Comparison of ENCODE assay signal across 8 mouse cellular contexts in the genomic region with DNA sequence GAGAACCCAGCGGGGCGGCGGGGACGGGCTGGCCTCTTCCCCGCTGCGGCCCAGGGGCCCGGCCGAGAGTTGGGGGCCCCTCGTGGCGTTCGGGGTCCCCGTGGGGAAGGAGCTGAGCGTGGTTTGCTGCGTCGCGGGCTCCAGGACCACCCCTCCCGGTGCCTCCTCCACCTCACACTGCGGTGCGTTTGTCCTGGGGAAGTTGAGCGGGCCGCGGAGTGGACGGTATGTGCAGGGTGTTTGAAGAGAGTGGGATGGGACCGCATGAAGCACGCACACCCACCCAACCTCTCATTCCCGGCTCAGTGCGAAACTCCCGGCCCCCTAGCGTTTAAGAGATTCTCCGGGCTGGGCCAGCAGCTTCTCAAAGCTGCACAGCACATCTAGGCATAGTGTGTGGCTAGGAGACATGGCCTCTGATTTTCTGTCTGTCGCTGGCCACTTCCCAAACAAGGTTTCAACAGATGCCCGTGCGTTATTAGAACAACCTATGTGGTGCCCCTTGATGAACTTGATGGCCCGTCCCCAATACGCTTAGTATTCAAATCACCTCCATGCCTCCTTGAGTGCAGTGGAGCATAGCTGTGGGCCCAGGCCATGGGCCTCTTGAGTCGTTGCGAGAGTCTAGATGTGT. TPM values are rescaled to one million over a fixed set of nuclear protein-coding genes. Genes with fewer than 3 reads are reported as not detected.
A peak's percentile ranks its signal among the peaks of the same experiment; 100 is the strongest.
DNase-seq lines count a peak whose midpoint lies in the region; ATAC-seq and TF ChIP-seq lines count a peak whose summit lies in the region.

No protein-coding gene starts in this region.

- ATAC-seq in forebrain, postnatal 0 days: peak; percentile 82
- peak; percentile 78 for ATAC-seq in lung, embryonic 14.5 days (ENCODE audit: insufficient read depth)
- ATAC-seq in neutrophil, adult 5-6 weeks (ENCODE audit: extremely low read depth, insufficient number of reproducible peaks, low FRiP score, poor library complexity, severe bottlenecking): 0 out of 2 replicates have a peak, but pooled peaks have one; percentile 5

- peaks cover 28% of the 10 kb centered on the region for H3K27me3 ChIP-seq in E14TG2a.4 (ENCODE audit: insufficient read depth, low read length)
- no peaks in the 10 kb centered on the region for H3K27me3 ChIP-seq in forebrain, postnatal 0 days (ENCODE audit: insufficient read depth, low read length)
- no peaks in the 10 kb centered on the region for H3K27me3 ChIP-seq in lung, embryonic 14.5 days (ENCODE audit: insufficient read depth, low read length)

- 0 out of 2 replicates have a peak, but pooled peaks have one; percentile 16 for TF ChIP-seq CTCF in E14TG2a.4 (conservative IDR thresholded peaks at IDR 0.05; ENCODE audit: low read length)
- TF ChIP-seq CTCF in forebrain, postnatal 0 days (IDR thresholded peaks at IDR 0.05; ENCODE audit: low read depth): peak; percentile 72
- peak; percentile 71 for TF ChIP-seq CTCF in lung, embryonic 14.5 days (IDR thresholded peaks at IDR 0.05; ENCODE audit: low read depth)

- H3K27ac ChIP-seq in brown adipose tissue, adult 24 weeks (replicated peaks; ENCODE audit: low read depth, low read length): peak overlapping the region; percentile 87
- H3K27ac ChIP-seq in forebrain, postnatal 0 days (ENCODE audit: low read depth, low read length): peak overlapping the region; percentile 66
- peak overlapping the region; percentile 70; the same call in 1 of the 2 replicates for H3K27ac ChIP-seq in lung, embryonic 14.5 days (ENCODE audit: low read depth)

- 2% methylated on average over 37 of the region's 37 CpGs for WGBS in forebrain, postnatal 0 days
- 3% methylated on average over 37 of the region's 37 CpGs for WGBS in lung, embryonic 14.5 days

- peak overlapping the region; percentile 92 for H3K4me2 ChIP-seq in forebrain, postnatal 0 days (ENCODE audit: low read depth)
- H3K4me2 ChIP-seq in lung, embryonic 14.5 days: peak overlapping the region; percentile 85

- H3K4me1 ChIP-seq in E14TG2a.4 (replicated peaks; ENCODE audit: low read depth, low read length): peaks cover 21% of the 10 kb centered on the region
- H3K4me1 ChIP-seq in brown adipose tissue, adult 24 weeks (ENCODE audit: control insufficient read depth, insufficient read depth, insufficient read length, low read length): peaks cover 28% of the 10 kb centered on the region
- H3K4me1 ChIP-seq in forebrain, postnatal 0 days (ENCODE audit: insufficient read depth): peaks cover 13% of the 10 kb centered on the region
- peaks cover 9% of the 10 kb centered on the region; the same call in 1 of the 2 replicates for H3K4me1 ChIP-seq in lung, embryonic 14.5 days (ENCODE audit: insufficient read depth)

- no peaks in the 10 kb centered on the region for H3K36me3 ChIP-seq in E14TG2a.4 (ENCODE audit: insufficient read depth, low read length)
- no peaks in the 10 kb centered on the region for H3K36me3 ChIP-seq in forebrain, postnatal 0 days (ENCODE audit: insufficient read depth)
- no peaks in the 10 kb centered on the region for H3K36me3 ChIP-seq in lung, embryonic 14.5 days (ENCODE audit: insufficient read depth)

- H3K9me3 ChIP-seq in E14TG2a.4 (ENCODE audit: low read length): no peaks in the 10 kb centered on the region
- no peaks in the 10 kb centered on the region for H3K9me3 ChIP-seq in forebrain, postnatal 0 days (ENCODE audit: low read length)
- H3K9me3 ChIP-seq in lung, embryonic 14.5 days (ENCODE audit: low read depth, low read length): no peaks in the 10 kb centered on the region

- H3K9ac ChIP-seq in forebrain, postnatal 0 days: peak overlapping the region; percentile 68
- peak overlapping the region; percentile 84 for H3K9ac ChIP-seq in lung, embryonic 14.5 days

- peak; percentile 81 for DNase-seq in forebrain, postnatal 0 days
- DNase-seq in heart, postnatal 4 days: peak; percentile 79
- DNase-seq in layer of hippocampus, adult 8-10 months (ENCODE audit: low spot score in 2 of 2): peak; percentile 29 to 60
- DNase-seq in lung, embryonic 14.5 days: peak; percentile 85
- DNase-seq in thymus, postnatal 0 days (ENCODE audit: low spot score): peak; percentile 53

- peak overlapping the region; percentile 85 for H3K4me3 ChIP-seq in E14TG2a.4 (replicated peaks; ENCODE audit: low read length)
- H3K4me3 ChIP-seq in brown adipose tissue, adult 24 weeks (ENCODE audit: insufficient read depth, low read depth, low read length): peak overlapping the region; percentile 90
- H3K4me3 ChIP-seq in forebrain, postnatal 0 days (ENCODE audit: low read depth, low read length): peak overlapping the region; percentile 76
- H3K4me3 ChIP-seq in lung, embryonic 14.5 days (ENCODE audit: low read depth, low read length): peak overlapping the region; percentile 79

RNA-seq across cellular contexts. Expression of a gene that starts 0.8 kb away (rescaled TPM):
- 14.5 and 22.4 TPM in 2 replicates for polyA plus RNA-seq in brown adipose tissue, adult 24 weeks (2012; ENCODE audit: insufficient read depth, insufficient read length, missing spikeins)
- total RNA-seq in forebrain, postnatal 0 days (2014; rRNA removed): 3.2 and 4.4 TPM in 2 replicates
- polyA plus RNA-seq in forebrain, postnatal 0 days (2015; fragmentation: Nextera tagmentation; extraction: Ambion mirVana): 0.20 and 0.64 TPM in 2 replicates
- 10 to 100 TPM; 23.1 to 23.9 TPM for total RNA-seq in heart, postnatal 4 days (2021)
- 1 to 10 TPM; 6.6 to 9.6 (median 8.9) TPM for total RNA-seq in layer of hippocampus, adult 8-10 months (2022)
- 3.9 and 5.3 TPM in 2 replicates for polyA plus RNA-seq in lung, embryonic 14.5 days (2014; fragmentation: Nextera tagmentation; extraction: Ambion mirVana)
- 4.0 TPM in 1 of 2 replicates, not detected in the other for total RNA-seq in neutrophil, adult 5-6 weeks (2017)
- 2.3 and 2.4 TPM in 2 replicates for polyA plus RNA-seq in thymus, postnatal 0 days (2015; fragmentation: Nextera tagmentation; extraction: Ambion mirVana)

Comparison
In these comparisons a context has a peak if more than half of its experiments do, and no peak if none do; other contexts are left out.
1. Peak in every context shown above with its lines: DNase-seq, ATAC-seq, H3K4me3 ChIP-seq and H3K27ac ChIP-seq.
2. CTCF ChIP-seq: peak in every context shown above with its lines; median percentile 72 in forebrain, postnatal 0 days; 71 in lung, embryonic 14.5 days; 16 in E14TG2a.4.
3. ATAC-seq: peak in every context shown above with its lines; median percentile 82 in forebrain, postnatal 0 days; 78 in lung, embryonic 14.5 days; 5 in neutrophil, adult 5-6 weeks.